Mouse (Mus musculus) brain, adult 2 months (tissue): Measurements from ENCODE around the gene Upf1.
A peak's percentile ranks its signal among the peaks of the same experiment; 100 is the strongest.

Experiments
- DNase-seq: peaks from one replicate; pipeline ENCODE4 v3.0.0; 2011; ENCODE audit warnings: low read depth, low spot score

The Upf1 gene

DNA sequence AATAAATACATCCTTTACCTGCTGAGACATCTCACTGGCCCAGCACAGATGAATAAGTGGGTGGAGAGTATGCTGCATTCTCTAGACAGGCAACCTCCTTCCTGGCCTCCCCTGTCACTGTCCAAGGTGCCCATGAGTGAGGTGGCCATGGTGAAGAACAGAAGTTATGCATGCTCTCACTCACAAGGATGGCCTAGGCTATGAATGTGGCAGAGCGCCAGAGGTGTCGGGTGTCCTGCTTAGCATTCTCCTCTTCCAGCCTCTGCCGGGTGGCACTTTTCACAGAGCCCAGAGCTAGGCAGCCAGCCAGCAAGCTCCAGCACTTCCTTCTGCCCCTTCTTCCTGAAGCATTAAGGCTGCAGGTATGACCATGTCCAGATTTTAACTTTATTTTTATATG, 6.3 kb upstream of the Upf1 start:
- no peak for DNase-seq

DNA sequence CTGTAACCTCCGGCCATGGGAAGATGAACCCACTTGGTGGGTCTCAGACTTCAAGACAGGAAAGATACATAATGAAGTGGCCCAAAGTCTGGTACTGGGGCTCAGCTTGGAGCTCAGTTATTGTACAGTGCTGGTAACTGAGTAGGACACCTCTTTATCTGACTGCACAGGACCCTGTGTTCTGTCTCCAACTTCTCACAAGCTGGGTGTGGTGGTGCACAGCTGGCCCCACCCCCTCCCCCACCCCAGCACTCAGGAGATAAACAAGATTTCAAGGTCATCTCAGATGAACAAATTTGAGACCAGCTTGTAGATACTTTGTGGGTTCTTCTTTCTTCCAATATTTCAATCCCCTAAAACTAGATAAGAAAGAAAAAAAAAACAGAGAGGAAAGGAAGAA, 3.0 kb upstream of the Upf1 start:
- no peak for DNase-seq

DNA sequence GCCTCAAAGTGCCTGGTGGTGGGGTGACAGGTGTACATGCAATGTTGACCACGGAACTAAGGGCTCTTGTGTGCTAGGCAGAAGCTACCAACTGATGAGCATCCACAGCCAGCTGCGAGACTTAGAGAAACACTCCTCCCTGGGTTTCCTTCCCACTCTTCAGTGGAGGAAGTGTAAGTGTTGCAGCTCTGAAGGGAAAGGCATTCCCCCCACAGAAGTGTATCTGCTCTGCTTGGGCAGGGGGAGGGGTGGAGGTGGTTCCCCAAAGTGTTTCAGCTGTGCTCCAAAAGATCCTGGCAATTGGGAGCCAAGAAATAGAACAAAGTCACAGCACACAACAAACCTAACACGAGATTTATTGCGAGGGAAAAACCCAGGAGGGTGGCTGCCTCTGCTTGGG, 926 bp upstream of the Upf1 start:
- peak; percentile 85 for DNase-seq

DNA sequence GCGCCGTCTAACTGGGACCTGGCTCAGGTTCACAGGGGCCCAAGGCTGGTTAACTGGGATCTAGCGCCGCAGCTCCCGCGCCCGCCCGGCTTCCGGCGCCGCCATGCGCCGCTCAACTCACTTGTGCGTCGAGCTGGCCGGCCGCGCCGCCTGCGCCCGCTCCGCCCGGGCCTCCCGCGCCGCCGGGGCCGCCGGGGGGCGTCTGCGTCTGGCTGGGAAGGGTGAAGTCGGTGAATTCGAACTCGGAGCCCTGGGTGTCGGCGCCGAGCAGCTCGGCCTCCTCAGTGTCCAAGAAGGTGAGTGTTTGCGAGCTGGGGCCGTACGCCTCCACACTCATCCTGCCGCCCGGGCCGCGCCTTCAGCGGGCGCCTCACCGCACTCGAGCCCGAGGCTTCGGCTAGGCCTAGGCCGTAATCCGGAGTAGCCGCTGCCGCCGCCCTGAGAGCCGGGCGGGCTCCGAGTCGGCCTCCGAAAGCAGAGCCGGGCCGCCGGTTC, 374 bp downstream of the Upf1 start:
- peak; percentile 39 for DNase-seq

DNA sequence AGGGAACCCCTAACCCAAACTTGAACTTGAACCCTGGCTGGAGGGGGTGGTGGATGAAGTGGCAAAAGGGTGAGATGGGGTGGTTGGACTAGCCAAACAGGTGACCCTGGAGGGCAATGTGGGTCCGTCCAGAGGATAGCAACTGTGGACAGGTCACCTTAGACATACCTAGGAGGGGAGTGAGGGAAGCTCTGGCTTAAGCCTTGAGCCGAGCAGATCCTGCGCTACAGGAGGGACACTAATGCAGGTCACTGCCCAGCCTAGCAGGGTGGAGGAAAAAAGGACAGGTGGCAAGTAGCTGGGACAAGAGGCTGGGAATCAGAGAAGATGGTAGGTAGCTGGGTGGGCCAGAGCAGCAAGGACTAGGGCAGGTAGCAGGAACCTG, 1.1 kb downstream of the Upf1 start:
- DNase-seq, result no peak

DNA sequence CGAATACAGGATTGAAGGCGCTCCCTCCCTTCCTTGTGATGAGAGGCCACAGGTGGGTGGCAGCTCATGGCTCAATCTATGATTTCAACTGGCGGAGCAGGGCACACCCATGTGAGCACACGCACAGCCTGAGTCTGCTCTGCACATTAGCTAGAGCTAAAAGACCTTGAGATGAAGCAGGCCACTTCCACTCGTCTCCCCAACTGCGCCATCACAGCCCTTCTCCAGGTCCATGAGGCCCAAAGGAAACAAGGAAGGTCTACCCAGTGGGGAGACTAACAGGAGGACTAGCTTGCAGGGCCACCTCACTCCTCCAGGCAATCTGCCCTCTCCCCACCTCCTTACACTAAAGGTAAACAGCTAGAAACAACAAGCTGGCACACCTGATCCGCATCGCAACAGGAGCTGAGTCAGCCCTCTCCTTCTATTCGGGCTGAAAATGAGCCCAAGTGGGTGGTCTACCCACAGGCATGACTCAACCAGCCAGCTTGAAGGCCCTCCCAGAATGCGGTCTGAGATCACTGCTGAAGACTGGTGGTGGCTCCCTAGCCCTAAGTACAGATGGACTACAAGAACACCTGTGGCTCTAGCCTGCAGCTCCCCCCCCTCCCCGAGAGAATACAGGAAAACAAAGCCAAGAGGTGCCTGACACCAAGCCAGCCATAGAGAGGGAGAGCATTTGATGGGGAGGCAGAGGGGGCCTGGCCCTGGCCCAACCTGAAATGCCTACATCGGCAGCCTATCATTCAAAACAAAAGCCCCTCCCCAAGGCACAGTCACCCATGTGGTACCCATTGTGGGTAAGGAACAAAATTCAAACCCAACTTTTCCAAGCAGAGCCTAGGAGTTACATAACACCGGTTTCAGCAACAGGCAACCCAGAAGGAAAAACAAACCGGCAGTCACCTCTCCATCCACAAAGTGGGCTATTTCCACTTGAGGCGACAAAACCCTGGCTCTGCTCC, 1.8 kb downstream of the Upf1 start:
- peak; percentile 85 for DNase-seq

DNA sequence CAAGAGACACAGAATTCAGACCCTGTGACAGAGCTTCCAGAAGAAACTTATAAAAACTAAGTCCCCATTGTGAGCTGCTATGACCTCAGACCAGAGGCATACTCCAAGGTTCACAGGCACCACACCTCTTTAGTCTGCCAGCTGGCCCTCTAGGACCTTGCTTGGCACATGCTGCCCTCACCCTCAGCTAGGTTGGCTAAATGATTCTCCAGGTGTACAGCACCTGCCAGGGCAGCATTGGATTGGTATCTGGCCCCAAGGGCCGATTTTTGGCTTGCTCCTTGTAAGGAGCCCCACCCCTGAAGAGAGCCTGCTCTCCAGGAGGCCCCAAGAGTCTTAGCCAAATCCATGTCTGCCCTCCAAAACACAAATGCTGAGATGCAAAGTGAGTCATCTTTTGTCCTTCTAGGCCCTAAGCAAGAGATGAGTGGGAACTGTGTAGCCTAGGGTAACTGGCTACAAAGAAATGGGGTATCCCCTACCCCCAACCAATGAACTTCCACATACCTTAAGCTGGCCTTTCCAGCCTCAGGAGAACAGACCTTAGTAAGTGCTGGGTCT, 5.1 kb downstream of the Upf1 start:
- DNase-seq, result peak; percentile 31

DNA sequence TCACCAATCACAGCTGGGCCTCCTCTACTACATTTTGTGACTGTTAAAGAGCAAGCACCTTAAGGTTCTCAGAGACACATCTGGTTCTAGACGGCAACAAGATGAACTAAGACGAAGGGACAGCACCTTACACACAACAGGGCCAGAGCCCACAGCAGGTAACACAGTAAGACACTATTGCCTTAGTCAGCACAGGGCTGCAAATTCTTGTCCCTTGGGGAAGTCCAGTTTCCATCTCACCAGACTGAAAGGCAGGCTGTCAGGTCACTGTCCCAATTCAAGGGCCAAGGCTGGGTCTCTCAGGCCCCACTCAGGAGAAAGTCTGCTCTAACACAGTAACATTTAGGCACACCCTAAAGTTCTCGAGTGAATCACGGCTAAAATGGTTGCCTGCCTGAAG, 5.6 kb downstream of the Upf1 start:
- DNase-seq, result no peak

DNA sequence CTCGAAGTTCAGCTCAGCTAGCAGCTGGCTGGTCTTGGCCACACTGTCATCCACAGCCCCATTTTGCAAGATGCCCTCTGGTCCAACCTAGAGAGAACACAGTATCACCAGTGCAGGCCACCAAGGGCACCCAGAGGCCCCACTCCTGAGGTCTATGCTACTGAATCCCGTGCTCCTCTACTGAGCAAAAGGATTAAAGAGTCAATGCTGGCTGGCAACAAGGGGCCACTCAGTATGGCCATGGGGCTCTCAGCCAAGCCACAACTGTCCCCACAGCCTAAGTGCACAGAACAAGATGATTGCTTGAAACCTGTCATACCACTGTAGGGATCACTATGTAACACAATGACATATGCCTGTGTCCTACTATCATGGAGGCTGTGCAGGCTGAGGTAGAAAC, 8.8 kb downstream of the Upf1 start:
- DNase-seq, result no peak

DNA sequence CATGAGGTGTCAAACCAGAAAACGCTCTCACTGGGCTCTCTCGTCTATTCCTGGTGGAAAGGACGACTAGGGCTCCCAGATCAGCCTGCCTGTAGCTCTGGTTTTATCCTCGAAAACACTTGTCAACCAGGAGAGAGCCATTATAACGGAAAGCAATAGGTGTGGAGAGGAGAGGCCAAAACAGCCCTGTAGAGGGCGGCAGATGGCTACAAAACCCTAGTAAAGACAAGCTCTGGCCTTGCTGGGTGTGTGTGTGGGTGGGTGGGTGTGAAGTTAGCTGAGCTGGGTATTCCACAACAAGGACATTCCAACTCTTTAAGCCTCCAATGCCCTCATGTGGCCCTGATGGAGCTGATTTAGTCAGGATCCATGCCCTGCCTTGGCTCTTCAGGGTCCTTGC, 9.4 kb downstream of the Upf1 start:
- DNase-seq, result peak; percentile 74

DNA sequence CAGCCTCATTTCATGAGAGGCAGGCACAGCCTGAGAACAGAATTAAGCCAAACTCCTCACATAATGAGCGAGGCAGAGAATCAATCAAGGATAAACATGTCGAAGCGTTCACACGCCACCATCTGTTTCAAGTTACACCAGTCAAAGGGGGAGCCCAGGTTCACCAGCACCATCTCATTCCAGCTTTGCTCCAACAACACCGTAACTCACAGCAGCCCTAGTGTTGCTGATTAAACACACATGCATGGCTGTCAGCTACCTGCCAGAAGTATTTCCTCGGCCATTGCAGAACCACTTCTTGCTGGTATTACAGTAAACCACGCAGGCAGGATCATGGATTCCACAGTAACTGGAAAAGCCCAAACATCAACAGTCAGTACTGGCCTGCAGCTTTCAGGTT, 10.0 kb downstream of the Upf1 start:
- DNase-seq, result no peak

DNA sequence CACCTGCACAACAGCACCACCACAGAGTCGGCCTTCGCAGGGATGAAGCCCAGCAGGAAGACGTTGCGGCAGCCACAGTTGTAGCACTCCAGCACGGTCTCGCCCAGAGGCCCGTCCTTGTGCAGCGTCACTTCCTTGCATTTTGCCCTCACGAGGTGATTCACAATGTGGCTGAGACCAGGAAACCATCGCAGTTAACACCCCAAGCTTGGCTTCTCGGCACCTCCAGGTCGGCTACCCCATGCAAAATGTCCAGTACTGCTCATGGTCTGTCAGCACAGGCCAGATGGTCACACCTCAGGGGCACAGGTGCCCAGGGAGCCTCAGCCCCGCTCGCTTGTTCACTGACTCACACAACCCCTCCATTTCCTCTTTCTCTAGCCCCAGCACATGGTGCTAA, 11.1 kb downstream of the Upf1 start:
- peak; percentile 81 for DNase-seq

DNA sequence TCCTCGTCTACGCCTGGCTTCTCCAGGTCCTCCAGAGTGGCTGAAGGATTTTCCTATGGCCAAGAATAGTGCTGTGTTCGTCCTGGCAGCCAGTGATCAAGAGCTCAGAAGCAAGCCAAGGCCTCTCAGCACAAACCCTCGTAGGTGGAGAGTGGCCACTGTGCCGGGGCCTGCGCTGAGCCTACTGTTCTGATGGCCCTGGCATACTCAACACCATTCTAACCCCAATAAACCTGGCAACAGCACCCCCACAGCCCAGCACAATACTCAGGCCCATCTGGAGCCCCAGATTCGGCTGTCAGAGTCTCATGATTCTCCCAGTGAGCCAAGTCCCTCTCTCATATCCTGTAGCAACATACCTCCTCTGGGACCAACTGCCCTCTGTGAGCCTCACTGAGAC, 12.4 kb downstream of the Upf1 start:
- peak; percentile 75 for DNase-seq

DNA sequence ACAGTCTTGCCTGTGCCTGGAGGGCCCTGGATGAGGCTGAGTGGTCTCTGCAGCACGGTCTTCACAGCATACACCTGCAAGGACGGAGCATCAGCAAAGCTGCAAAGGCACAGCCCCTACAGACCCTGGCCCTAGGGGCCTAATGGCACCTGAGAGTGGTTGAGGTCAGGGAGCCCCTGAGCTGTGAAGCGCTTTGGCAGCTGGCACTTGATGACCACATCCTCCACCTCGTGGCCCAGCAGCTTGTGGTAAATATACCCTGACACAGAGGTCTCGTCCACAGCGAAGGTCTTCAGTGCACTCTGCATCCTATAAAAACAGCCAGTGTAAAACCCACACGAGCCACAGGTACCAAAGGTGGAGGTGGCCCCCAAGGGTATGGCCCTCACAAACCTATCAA, 14.1 kb downstream of the Upf1 start:
- no peak for DNase-seq

DNA sequence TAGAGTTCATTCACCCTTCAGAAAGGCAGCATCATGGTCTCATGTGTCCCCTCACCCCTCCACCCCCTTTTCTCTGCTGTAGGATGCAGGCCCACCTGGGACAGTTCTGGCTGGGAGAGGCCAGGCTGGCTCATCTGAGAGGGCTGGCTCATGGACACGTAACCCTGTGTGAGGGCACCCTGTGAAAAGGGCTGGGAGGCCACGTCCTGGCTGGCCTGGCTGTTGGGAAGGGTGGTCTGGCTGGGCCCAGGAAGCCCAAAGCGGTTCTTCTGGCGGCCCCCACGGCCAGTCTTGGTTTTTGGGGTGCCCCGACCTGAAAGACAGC, 20.2 kb downstream of the Upf1 start:
- DNase-seq, result no peak

DNA sequence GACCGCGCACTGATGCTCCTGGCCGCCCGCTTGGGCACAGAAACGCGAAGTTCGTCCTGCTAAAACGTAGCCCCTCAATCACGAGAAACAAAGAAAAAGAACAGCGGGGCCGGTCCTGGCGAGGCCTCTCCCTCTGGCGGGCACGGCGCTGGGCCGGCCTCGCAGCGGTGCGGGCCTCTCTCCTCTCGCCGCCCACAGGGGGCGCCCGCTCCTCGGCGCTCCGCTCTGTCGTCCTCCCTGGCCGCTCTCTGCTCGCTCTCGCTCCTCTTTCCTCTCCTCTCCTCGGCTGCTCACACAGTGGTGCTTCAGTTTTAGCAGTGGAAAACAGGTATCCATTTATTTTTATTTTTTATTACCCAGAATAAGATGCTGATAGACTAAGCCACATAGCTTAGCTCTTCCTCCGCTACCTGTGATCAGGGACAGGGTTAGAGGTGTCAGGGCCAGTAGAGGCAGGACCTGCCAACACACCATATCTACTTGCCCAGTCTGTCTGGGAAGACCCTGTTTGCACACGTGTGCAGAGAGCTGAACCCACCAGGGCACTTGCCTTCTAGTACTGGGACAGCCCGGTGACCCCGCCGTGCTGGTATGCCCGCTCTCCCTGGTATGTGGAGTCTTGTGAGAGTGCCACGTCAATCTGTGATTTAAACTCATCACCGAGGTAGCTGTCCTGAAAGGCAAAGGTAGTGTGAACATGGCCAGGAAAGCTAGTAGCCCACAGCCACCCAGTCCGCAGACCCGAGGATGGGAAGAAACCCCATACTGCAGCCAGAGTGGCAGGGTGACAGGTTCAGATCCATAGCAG, 20.8 kb downstream of the Upf1 start:
- DNase-seq, result peak; percentile 89

DNA sequence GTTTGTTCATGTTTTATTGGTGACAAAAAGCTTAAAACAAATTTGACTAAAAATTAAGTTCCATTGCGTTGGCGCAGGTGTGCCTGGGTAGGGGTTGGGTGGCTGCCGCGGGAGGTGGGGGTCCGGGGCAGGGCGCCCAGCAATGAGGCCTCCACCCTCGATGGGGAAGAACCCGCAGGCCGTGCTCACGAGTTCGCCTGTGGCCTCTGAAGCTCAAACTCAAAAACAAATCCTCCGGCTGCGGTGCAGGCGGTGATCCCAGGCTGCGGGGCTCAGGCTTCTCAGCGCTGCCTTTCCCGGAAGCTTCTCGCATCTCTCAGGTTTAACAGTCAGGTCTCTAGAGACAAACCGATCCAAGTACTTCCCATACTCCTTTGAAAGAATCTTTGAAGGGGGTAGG, 21.6 kb downstream of the Upf1 start:
- DNase-seq, result peak; percentile 24

DNA sequence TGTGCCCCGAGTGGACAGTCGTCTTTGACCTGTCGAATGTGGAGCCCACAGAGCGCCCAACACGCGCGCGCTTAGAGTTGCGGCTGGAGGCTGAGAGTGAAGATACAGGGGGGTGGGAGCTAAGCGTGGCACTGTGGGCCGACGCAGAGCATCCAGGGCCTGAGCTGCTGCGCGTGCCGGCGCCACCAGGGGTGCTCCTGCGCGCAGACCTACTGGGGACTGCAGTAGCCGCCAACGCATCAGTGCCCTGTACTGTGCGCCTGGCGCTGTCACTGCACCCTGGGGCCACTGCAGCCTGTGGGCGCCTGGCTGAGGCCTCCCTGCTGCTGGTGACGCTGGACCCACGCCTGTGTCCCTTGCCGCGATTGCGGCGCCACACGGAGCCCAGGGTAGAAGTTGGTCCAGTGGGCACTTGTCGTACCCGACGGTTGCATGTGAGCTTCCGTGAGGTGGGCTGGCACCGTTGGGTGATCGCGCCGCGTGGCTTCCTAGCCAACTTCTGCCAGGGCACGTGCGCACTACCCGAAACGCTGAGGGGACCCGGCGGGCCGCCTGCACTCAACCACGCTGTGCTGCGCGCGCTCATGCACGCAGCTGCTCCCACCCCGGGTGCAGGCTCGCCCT, 22.2 kb downstream of the Upf1 start:
- DNase-seq, result peak; percentile 84

DNA sequence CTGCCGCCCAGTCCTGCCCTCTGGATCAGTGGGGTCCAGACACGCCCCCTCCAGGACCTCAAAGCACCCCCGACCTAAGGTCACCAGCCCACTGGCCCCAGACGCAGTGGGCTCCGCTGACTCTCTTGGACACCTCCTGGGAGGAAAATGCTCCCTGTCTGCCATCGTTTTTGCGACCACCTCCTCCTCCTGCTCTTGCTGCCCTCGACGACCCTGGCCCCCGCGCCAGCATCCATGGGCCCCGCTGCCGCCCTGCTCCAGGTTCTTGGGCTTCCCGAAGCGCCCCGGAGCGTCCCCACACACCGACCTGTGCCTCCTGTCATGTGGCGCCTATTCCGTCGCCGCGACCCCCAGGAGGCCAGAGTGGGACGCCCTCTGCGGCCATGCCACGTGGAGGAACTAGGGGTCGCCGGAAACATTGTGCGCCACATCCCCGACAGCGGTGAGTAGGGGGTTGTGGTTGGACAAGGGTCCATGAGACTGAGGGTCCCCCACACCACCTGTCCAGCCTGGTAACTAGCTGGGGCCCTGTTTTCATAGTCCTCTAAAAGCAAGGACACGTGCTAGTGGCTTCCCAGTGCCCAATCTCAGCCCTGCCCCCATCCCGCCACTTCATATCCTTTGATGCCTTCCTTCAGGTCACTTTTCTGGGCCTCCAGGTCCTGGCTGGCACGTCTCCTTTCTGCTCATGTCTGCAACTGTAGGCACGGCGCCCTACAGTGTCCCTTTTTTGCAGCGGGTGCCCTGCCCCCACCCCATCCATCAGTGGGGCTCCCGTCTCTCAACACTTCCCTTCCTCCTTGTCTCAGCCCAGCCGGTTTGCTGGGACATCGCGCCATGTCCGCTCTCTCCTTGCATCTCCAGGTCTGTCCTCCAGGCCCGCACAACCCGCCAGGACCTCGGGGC, 23.0 kb downstream of the Upf1 start:
- DNase-seq, result no peak

DNA sequence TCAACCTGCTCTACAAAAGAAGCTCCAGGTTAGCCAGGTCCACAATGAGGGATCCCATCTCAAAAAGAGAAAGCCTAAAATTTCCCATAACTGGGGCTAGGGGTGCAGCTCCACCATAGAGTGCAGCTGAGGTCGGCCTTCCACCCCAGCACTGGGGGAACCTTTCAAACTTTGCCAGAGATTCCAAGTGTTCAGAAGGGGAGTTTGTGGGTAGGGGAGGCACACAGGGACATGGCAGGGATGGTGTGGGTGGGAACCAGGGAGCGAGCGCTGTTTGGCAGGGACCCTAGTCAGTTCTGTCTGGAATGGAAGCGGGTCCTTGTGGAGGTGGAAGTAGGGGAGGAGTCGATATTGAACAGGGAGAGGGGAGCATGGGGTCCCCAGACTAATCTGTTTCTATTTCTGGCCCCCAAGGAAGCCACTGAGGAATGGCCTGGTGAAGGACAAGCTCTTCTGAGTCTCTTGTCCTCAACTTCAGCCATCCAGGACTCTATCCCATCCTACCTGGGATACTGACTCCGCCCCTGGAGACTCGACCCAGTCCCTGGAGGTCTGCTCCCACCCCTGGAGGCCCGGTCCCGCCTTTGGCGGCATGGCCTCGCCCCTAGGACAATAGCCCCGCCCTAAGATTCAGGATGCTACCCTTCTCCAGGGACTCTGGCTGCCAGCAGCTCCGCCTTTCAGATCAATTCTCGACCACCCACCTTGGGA, 23.8 kb downstream of the Upf1 start, which contains the start of gene Gdf1:
Gdf1 (plus strand) TSS at position 694 of the 711 bp plus-strand sequence.
- DNase-seq, result peak; percentile 51
